Mouse (Mus musculus): ENCODE data around the gene Gm49380. TPM values are rescaled to one million over a fixed set of nuclear protein-coding genes. Genes with fewer than 3 reads are reported as not detected.

Gene Gm49380
- total and polyA plus RNA-seq, 3 experiments: 0.24 TPM; not detected in 2

- H3K79me2 ChIP-seq (ENCODE audit: control insufficient read depth, insufficient read depth, low read length, poor library complexity): no peaks in the 10 kb centered on the region
- no peaks in the 10 kb centered on the region for H3K9me3 ChIP-seq (replicated peaks; ENCODE audit: insufficient read depth, low read length)
- peaks cover 0 to 1% of the 10 kb centered on the region in 2 experiments; a peak in 1 of 4 replicates for H3K27me3 ChIP-seq (ENCODE audit: control insufficient read depth in 1 of 2, insufficient read depth in 2 of 2, low read length in 2 of 2)
- no peaks in the 10 kb centered on the region for H3K36me3 ChIP-seq (ENCODE audit: control insufficient read depth in 1 of 2, insufficient read depth in 2 of 2, low read length in 2 of 2)
- H3K4me3 ChIP-seq (ENCODE audit: control insufficient read depth in 1 of 2, insufficient read depth in 1 of 2, low read depth in 2 of 2, low read length in 2 of 2): no peak overlapping the region
- H3K27ac ChIP-seq (ENCODE audit: control insufficient read depth, low read depth, low read length): no peak overlapping the region
- H3K9ac ChIP-seq (ENCODE audit: control insufficient read depth, low read depth, low read length, poor library complexity, severe bottlenecking): no peak overlapping the region
- DNase-seq (ENCODE audit: low read depth, low spot score): no peak
- TF ChIP-seq MAZ (IDR thresholded peaks at IDR 0.05; ENCODE audit: low read depth, low read length) (no peak), CHD2 (IDR thresholded peaks at IDR 0.05; ENCODE audit: low read length) (no peak), SMC3 (IDR thresholded peaks at IDR 0.05; ENCODE audit: low read depth, low read length) (no peak), ZNF384 (IDR thresholded peaks at IDR 0.05; ENCODE audit: low read depth, low read length) (no peak), GABPA (IDR thresholded peaks at IDR 0.05; ENCODE audit: low read depth, low read length) (no peak), CTCF (IDR thresholded peaks at IDR 0.05 in 2 of 3, conservative IDR thresholded peaks at IDR 0.05 in 1 of 3; ENCODE audit: control insufficient read depth in 1 of 3, insufficient read depth in 1 of 3, low read depth in 2 of 3, low read length in 3 of 3, poor library complexity in 1 of 3, severe bottlenecking in 1 of 3) (no peak), MXI1 (IDR thresholded peaks at IDR 0.05; ENCODE audit: low read depth, low read length) (no peak), POLR2AphosphoS5 (IDR thresholded peaks at IDR 0.05; ENCODE audit: borderline replicate concordance, low read depth, low read length) (no peak), ZKSCAN1 (IDR thresholded peaks at IDR 0.05; ENCODE audit: low read depth, low read length) (no peak), NELFE (IDR thresholded peaks at IDR 0.05; ENCODE audit: low read depth, low read length) (no peak), ZMIZ1 (IDR thresholded peaks at IDR 0.05; ENCODE audit: low read depth, low read length) (no peak), SIN3A (IDR thresholded peaks at IDR 0.05; ENCODE audit: low read length) (no peak), MYB (IDR thresholded peaks at IDR 0.05; ENCODE audit: low read depth, low read length) (no peak)
- H3K4me1 ChIP-seq (ENCODE audit: control insufficient read depth in 1 of 2, insufficient read depth in 2 of 2, low read length in 2 of 2): peaks cover 0 to 8% of the 10 kb centered on the region in 2 experiments; a peak in 2 of 4 replicates
Observed at GRCm38 (mm10) chr9:44031946-44032345, 81.4 kb downstream of the Gm49380 start.

- TF ChIP-seq TAL1 (IDR thresholded peaks at IDR 0.05; ENCODE audit: low read length) (no peak), MYB (IDR thresholded peaks at IDR 0.05; ENCODE audit: low read depth, low read length) (no peak), CTCF (IDR thresholded peaks at IDR 0.05 in 2 of 3, conservative IDR thresholded peaks at IDR 0.05 in 1 of 3; ENCODE audit: control insufficient read depth in 1 of 3, insufficient read depth in 1 of 3, low read depth in 2 of 3, low read length in 3 of 3, poor library complexity in 1 of 3, severe bottlenecking in 1 of 3) (no peak), TBP (IDR thresholded peaks at IDR 0.05; ENCODE audit: low read depth, low read length) (peak; percentile 92), E2F4 (IDR thresholded peaks at IDR 0.05; ENCODE audit: borderline replicate concordance, low read depth, low read length) (no peak), RCOR1 (IDR thresholded peaks at IDR 0.05; ENCODE audit: low read depth, low read length) (peak; percentile 45; the same call in 1 of the 2 replicates), GATA1 (IDR thresholded peaks at IDR 0.05; ENCODE audit: low read depth, low read length) (0 out of 2 replicates have a peak, but pooled peaks have one; percentile 17), BHLHE40 (IDR thresholded peaks at IDR 0.05; ENCODE audit: borderline replicate concordance, low read depth, low read length) (no peak), GABPA (IDR thresholded peaks at IDR 0.05; ENCODE audit: low read depth, low read length) (no peak), ETS1 (IDR thresholded peaks at IDR 0.05; ENCODE audit: low read depth, low read length) (no peak), KAT2A (conservative IDR thresholded peaks at IDR 0.05; ENCODE audit: low read depth, low read length) (no peak), CHD2 (IDR thresholded peaks at IDR 0.05; ENCODE audit: low read length) (no peak), MAFK (IDR thresholded peaks at IDR 0.05; ENCODE audit: borderline replicate concordance, low read depth, low read length) (no peak), TCF12 (IDR thresholded peaks at IDR 0.05; ENCODE audit: low read depth, low read length) (no peak), MEF2A (IDR thresholded peaks at IDR 0.05; ENCODE audit: extremely low read depth, insufficient replicate concordance, low read depth, low read length, poor library complexity, severe bottlenecking) (no peak), RAD21 (IDR thresholded peaks at IDR 0.05; ENCODE audit: low read depth, low read length) (no peak), NRF1 (IDR thresholded peaks at IDR 0.05; ENCODE audit: insufficient read depth, low read depth, low read length, poor library complexity, severe bottlenecking) (no peak), UBTF (IDR thresholded peaks at IDR 0.05; ENCODE audit: borderline replicate concordance, insufficient read depth, low read depth, low read length) (0 out of 2 replicates have a peak, but pooled peaks have one; percentile 69), ELF1 (IDR thresholded peaks at IDR 0.05; ENCODE audit: low read depth, low read length) (no peak)
- Histone ChIP-seq H3K27me3 (ENCODE audit: control insufficient read depth in 1 of 2, insufficient read depth in 2 of 2, low read length in 2 of 2) (peaks cover 0 to 1% of the 10 kb centered on the region in 2 experiments; a peak in 1 of 4 replicates), H3K27ac (ENCODE audit: control insufficient read depth, low read depth, low read length) (no peak overlapping the region), H3K36me3 (ENCODE audit: control insufficient read depth in 1 of 2, insufficient read depth in 2 of 2, low read length in 2 of 2) (no peaks in the 10 kb centered on the region), H3K9ac (ENCODE audit: control insufficient read depth, low read depth, low read length, poor library complexity, severe bottlenecking) (no peak overlapping the region), H3K4me1 (ENCODE audit: control insufficient read depth in 1 of 2, insufficient read depth in 2 of 2, low read length in 2 of 2) (peaks cover 0 to 7% of the 10 kb centered on the region in 2 experiments; a peak in 2 of 4 replicates), H3K79me2 (ENCODE audit: control insufficient read depth, insufficient read depth, low read length, poor library complexity) (no peaks in the 10 kb centered on the region), H3K9me3 (replicated peaks; ENCODE audit: insufficient read depth, low read length) (no peaks in the 10 kb centered on the region), H3K4me3 (ENCODE audit: control insufficient read depth in 1 of 2, insufficient read depth in 1 of 2, low read depth in 2 of 2, low read length in 2 of 2) (no peak overlapping the region)
- DNase-seq (ENCODE audit: low read depth, low spot score): peak; percentile 63
Observed at GRCm38 (mm10) chr9:44031079-44031478, 82.2 kb downstream of the Gm49380 start.
